Mouse (Mus musculus) embryonic facial prominence, embryonic 12.5 days (tissue): Measurements from ENCODE around the gene Foxo1. TPM values are rescaled to one million over a fixed set of nuclear protein-coding genes. Genes with fewer than 3 reads are reported as not detected.

ENCODE experiments used
- ATAC-seq: fragments of 200-750 bp; cut with Nextera tagmentation; 2 replicates; pipeline ENCODE4 v1.8.0; 2017; ENCODE audit not compliant: insufficient number of reproducible peaks, insufficient read depth, low FRiP score, low TSS enrichment
- H3K27ac ChIP-seq: fragments of 300-500 bp; sonication (generic); 2 replicates; pipeline ENCODE4 v1.5.1; 2016; ENCODE audit warnings: mild to moderate bottlenecking
- H3K27me3 ChIP-seq: fragments of 300-500 bp; sonication (generic); 2 replicates; pipeline ENCODE4 v1.6.1; 2016; ENCODE audit warnings: mild to moderate bottlenecking, moderate library complexity
- H3K36me3 ChIP-seq: fragments of 300-500 bp; sonication (generic); 2 replicates; pipeline ENCODE4 v1.6.1; 2016; ENCODE audit warnings: mild to moderate bottlenecking
- H3K4me1 ChIP-seq: fragments of 300-500 bp; sonication (generic); 2 replicates; pipeline ENCODE4 v1.6.1; 2016
- H3K4me2 ChIP-seq: fragments of 300-500 bp; sonication (generic); replicated peaks from 2 replicates; pipeline ENCODE4 v1.6.1; 2016; ENCODE audit warnings: mild to moderate bottlenecking, moderate library complexity
- H3K4me3 ChIP-seq: fragments of 300-500 bp; sonication (generic); 2 replicates; pipeline ENCODE4 v1.5.1; 2016; ENCODE audit warnings: mild to moderate bottlenecking
- H3K9ac ChIP-seq: fragments of 300-500 bp; sonication (generic); 2 replicates; pipeline ENCODE4 v1.6.1; 2016; ENCODE audit warnings: mild to moderate bottlenecking, moderate library complexity
- H3K9me3 ChIP-seq: fragments of 300-500 bp; sonication (generic); 2 replicates; pipeline ENCODE4 v1.6.1; 2016; ENCODE audit warnings: mild to moderate bottlenecking, moderate library complexity
- WGBS: fragments of 180-500 bp; shearing (Covaris S2); methylation state at CpG from one replicate; pipeline ENCODE4 v1.1.7; 2016; 5-methylcytosine and 5-hydroxymethylcytosine counted together
- polyA plus RNA-seq: library from polyadenylated mRNA; unstranded; fragments of >200 nt; fragmentation: Nextera tagmentation; extraction: Ambion mirVana; gene quantifications from 2 replicates; pipeline ENCODE4 v1.2.1, GENCODE M21; 2016

Gene Foxo1
- polyA plus RNA-seq, 1 experiment from 2014 or later, result 7.7 TPM

DNA sequence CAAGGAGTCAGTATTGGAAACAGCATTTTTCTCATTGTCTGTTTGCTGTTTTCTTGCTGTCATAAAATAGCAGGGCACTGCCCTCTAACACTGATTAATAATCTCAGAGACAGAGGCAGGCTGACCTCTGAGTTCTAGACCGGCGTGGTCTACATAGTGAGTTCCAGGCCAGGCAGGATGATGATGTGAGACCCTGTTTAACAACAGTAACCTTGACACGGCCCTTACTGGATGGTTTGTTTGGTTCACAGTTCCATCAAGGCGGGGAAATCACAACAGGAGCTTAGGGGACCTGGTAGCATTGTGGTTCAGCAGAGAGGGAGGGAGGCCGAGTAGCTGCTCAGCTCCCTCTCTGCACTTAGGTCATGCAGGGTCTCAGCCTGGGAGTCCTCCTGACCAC lies 25.8 kb downstream of the Foxo1 start:
- Histone ChIP-seq H3K4me2 (no peak overlapping the region), H3K4me3 (no peak overlapping the region), H3K9ac (no peak overlapping the region), H3K27ac (no peak overlapping the region), H3K36me3 (no peaks in the 10 kb centered on the region), H3K9me3 (no peaks in the 10 kb centered on the region), H3K4me1 (peaks cover 32% of the 10 kb centered on the region), H3K27me3 (no peaks in the 10 kb centered on the region)
- ATAC-seq, result no peak
- 59% methylated on average over 5 of the region's 5 CpGs for WGBS

DNA sequence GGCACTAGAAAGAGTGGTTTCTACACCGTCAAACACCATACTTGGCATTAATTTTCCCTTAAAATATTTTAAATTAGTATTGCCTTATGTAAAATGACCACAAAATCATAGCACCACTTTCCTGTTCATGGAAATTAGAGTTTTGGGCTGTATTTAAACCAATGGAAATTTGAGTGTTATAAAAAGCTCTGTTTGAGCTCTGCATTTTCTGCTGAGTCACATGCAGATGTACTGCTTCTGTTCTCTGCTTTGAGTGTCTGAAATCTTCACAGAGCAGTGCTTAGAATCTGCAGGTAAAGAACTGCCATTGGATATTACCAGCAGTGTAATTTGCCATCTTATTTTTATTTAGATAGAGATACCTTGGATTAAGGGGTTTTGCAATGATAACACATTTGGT lies 27.6 kb downstream of the Foxo1 start:
- peaks cover 46% of the 10 kb centered on the region for H3K4me1 ChIP-seq
- no peaks in the 10 kb centered on the region for H3K27me3 ChIP-seq
- H3K9ac ChIP-seq, result no peak overlapping the region
- H3K27ac ChIP-seq, result no peak overlapping the region
- no peaks in the 10 kb centered on the region for H3K9me3 ChIP-seq
- no peak for ATAC-seq
- no peaks in the 10 kb centered on the region for H3K36me3 ChIP-seq
- no peak overlapping the region for H3K4me2 ChIP-seq
- 89% methylated on average over 1 of the region's 1 CpGs for WGBS
- no peak overlapping the region for H3K4me3 ChIP-seq

- Histone ChIP-seq H3K9ac (no peak overlapping the region), H3K27ac (no peak overlapping the region)
- ATAC-seq, result no peak
These were observed 28.2 kb downstream of the Foxo1 start for GRCm38 (mm10) chr3:52296224-52296760.

GRCm38 (mm10) chr3:52297291-52298018 lies 29.3 kb downstream of the Foxo1 start:
- no peak overlapping the region for H3K4me2 ChIP-seq
- H3K36me3 ChIP-seq, result no peaks in the 10 kb centered on the region
- no peak overlapping the region for H3K9ac ChIP-seq
- peaks cover 46% of the 10 kb centered on the region for H3K4me1 ChIP-seq
- no peaks in the 10 kb centered on the region for H3K9me3 ChIP-seq
- H3K27me3 ChIP-seq, result no peaks in the 10 kb centered on the region
- 63% methylated on average over 15 of the region's 15 CpGs for WGBS
- ATAC-seq, result no peak
- H3K27ac ChIP-seq, result no peak overlapping the region
- no peak overlapping the region for H3K4me3 ChIP-seq

More at GRCm38 (mm10) chr3:52296224-52296760, 28.2 kb downstream of the Foxo1 start:
- 50% methylated on average over 7 of the region's 7 CpGs for WGBS
- no peaks in the 10 kb centered on the region for H3K27me3 ChIP-seq
- H3K4me1 ChIP-seq, result peaks cover 46% of the 10 kb centered on the region
- no peaks in the 10 kb centered on the region for H3K36me3 ChIP-seq
- no peak overlapping the region for H3K4me3 ChIP-seq
- H3K4me2 ChIP-seq, result no peak overlapping the region
- no peaks in the 10 kb centered on the region for H3K9me3 ChIP-seq

DNA sequence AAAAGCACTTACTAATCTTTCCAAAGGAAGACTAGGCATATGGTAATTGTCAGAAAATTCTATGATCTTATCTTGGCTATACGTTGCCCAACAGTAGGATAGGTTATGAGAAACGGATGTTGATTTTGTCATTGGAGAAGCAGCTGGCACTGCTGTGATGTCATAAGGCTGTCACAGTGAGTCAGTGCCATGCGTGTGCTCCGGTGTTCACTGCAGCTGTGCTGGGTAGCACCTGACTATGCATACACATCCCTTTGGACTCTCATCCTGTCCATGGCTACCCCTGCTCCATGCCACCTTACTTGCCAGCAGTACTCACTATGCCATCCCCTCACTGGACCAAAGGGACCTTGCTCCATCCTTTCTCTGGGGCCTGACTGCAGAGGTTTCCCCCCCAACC lies 30.5 kb downstream of the Foxo1 start:
- no peak for ATAC-seq
- 58% methylated on average over 4 of the region's 4 CpGs for whole genome bisulfite sequencing
- peaks cover 38% of the 10 kb centered on the region for H3K4me1 ChIP-seq
- no peak overlapping the region for H3K27ac ChIP-seq
- H3K36me3 ChIP-seq, result no peaks in the 10 kb centered on the region
- H3K9me3 ChIP-seq, result no peaks in the 10 kb centered on the region
- no peak overlapping the region for H3K4me2 ChIP-seq
- no peak overlapping the region for H3K9ac ChIP-seq
- H3K4me3 ChIP-seq, result no peak overlapping the region
- no peaks in the 10 kb centered on the region for H3K27me3 ChIP-seq

DNA sequence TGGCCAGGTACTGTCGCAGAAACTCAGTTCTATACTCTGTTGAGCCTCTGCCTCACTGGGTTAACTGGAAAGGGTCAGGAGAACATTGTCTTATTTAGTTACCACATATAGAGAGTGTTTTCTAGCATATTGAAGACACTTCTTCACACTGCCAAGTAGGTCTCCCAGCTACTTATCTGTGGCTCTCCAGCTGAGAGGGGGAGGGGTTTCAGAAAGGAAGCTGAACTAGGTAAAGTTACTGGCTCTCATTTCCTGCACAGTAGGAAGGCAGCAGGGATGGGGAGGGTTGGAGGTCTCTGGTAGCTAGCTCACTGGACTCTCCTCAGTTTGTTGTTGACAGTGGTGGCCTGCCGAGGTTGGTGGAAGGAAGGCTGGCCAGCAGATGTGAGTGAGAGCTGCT lies 31.2 kb downstream of the Foxo1 start:
- Histone ChIP-seq H3K27me3 (no peaks in the 10 kb centered on the region), H3K9me3 (no peaks in the 10 kb centered on the region), H3K4me1 (peaks cover 38% of the 10 kb centered on the region), H3K4me2 (no peak overlapping the region), H3K9ac (no peak overlapping the region), H3K4me3 (no peak overlapping the region), H3K27ac (no peak overlapping the region), H3K36me3 (no peaks in the 10 kb centered on the region)
- ATAC-seq, result no peak
- 46% methylated on average over 2 of the region's 2 CpGs for WGBS

DNA sequence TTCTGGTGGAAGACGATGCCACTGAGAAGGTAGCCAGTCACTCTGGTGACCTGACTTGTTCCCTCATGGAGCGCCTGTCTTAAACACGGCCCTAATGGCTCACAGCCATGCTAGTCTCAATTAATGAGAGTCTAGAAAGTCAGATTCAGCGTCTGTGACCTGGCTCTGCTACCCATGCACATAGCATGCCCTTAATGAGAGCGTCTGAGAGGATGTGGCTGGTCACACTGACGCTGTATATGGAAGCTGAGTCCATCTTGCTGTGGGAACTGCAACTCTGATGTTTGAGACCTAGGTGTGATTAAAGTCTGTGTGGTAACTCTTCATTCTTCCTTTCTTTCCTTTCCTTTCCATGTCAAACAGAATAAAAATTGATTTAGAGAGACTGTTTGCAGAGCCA lies 32.4 kb downstream of the Foxo1 start:
- Histone ChIP-seq H3K27ac (no peak overlapping the region), H3K9me3 (no peaks in the 10 kb centered on the region), H3K27me3 (no peaks in the 10 kb centered on the region), H3K4me3 (no peak overlapping the region), H3K9ac (no peak overlapping the region), H3K36me3 (no peaks in the 10 kb centered on the region), H3K4me1 (peaks cover 38% of the 10 kb centered on the region), H3K4me2 (no peak overlapping the region)
- WGBS, result 67% methylated on average over 6 of the region's 6 CpGs
- ATAC-seq, result no peak

DNA sequence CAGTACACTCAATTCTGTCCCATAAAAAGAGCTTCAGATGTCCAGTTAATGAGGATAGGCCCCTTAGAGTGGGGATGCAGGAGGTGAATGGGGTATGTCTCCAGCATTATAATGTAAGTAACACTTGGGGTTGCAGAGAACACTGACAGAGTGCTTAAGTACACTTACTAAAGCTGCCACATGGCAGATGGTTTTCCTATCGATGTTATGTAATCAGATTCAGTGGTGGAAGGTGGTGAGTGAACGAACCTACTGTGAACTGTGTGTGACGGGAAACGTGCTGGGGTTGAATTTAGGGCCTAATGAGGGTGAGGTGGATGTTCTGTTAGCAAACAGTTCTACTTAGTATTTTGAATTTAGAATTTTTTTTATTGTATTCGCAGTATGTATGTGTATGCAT lies 35.2 kb downstream of the Foxo1 start:
- H3K4me1 ChIP-seq, result peaks cover 18% of the 10 kb centered on the region
- H3K27me3 ChIP-seq, result no peaks in the 10 kb centered on the region
- no peak overlapping the region for H3K27ac ChIP-seq
- H3K4me3 ChIP-seq, result no peak overlapping the region
- H3K9me3 ChIP-seq, result no peaks in the 10 kb centered on the region
- ATAC-seq, result no peak
- H3K9ac ChIP-seq, result no peak overlapping the region
- WGBS, result 83% methylated on average over 5 of the region's 5 CpGs
- no peaks in the 10 kb centered on the region for H3K36me3 ChIP-seq
- no peak overlapping the region for H3K4me2 ChIP-seq

DNA sequence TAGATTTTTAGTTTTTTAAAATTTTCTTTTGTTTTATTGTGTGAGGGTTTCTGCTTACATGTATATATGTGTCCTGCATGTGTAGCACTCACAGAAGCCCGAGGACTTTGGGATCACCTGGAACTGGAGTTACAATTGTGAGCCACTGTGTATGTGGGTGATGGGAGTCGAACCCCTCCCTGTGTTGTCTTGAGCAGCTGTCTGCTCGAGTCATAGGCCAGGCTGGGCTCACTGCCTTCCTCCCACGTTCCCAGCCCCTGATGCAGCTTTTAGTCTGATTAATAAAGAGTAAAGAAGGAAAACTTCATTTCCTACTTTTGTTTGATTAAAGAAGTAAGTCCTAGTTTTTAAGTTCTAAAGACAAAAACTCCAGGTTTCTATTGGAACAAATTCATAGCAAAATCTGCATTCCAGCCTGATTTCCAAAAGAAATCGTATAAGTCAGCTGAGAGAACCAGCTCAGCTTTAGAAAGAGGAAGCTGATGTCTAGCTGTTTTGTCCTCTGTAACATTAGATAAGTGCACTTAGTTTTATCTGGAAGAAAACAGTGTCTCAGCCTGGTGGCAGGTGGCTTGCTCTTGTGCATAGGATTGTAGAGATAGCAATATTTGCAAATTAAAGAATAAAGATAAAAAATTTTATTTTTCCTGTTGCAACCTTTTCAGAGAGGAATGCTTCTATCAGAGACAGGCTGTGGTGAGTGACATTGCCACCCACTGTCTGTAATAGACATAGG lies 40.6 kb downstream of the Foxo1 start:
- Histone ChIP-seq H3K4me3 (no peak overlapping the region), H3K9me3 (no peaks in the 10 kb centered on the region), H3K27ac (no peak overlapping the region), H3K36me3 (no peaks in the 10 kb centered on the region), H3K4me1 (no peaks in the 10 kb centered on the region), H3K9ac (no peak overlapping the region), H3K27me3 (no peaks in the 10 kb centered on the region), H3K4me2 (no peak overlapping the region)
- ATAC-seq, result no peak
- WGBS, result 56% methylated on average over 5 of the region's 5 CpGs

DNA sequence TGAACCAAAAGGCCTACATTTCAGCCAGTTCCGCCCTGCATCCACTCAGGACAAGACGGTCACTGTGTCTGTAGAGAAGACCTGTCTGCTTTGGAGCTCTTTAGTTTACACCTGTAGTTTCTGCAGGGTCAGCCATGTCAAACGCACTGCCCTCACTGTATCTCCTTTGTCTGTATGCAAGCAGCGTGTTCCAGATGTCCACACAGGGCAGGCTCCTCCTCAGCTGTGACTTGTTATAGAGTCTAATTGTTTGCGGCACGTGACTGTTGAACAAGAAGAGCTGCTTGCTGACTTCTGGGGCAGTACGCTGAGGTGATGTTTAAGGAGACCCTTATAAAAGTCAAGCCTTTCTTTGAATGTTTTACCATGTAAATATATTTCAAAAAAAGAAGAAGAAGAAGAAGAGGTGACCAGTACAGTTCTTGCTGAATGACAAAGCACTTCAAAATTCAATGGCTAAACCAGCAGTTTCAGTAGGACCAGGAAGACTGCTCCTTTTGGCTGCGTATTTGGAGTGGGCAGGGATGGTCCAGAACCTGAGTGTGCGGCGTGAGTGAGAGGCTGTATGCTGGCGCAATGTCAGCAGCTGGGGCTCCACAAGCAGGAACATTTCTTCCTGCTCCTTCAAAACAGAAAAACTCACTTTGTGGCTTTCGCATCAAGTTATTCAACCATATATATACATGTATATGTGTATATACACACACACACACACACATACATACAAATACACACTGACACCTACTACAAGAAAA lies 52.6 kb downstream of the Foxo1 start:
- Histone ChIP-seq H3K9me3 (no peaks in the 10 kb centered on the region), H3K36me3 (no peaks in the 10 kb centered on the region), H3K27me3 (no peaks in the 10 kb centered on the region), H3K4me3 (no peak overlapping the region), H3K9ac (no peak overlapping the region), H3K4me2 (no peak overlapping the region), H3K27ac (no peak overlapping the region), H3K4me1 (peaks cover 14% of the 10 kb centered on the region)
- WGBS, result 66% methylated on average over 12 of the region's 12 CpGs
- no peak for ATAC-seq

DNA sequence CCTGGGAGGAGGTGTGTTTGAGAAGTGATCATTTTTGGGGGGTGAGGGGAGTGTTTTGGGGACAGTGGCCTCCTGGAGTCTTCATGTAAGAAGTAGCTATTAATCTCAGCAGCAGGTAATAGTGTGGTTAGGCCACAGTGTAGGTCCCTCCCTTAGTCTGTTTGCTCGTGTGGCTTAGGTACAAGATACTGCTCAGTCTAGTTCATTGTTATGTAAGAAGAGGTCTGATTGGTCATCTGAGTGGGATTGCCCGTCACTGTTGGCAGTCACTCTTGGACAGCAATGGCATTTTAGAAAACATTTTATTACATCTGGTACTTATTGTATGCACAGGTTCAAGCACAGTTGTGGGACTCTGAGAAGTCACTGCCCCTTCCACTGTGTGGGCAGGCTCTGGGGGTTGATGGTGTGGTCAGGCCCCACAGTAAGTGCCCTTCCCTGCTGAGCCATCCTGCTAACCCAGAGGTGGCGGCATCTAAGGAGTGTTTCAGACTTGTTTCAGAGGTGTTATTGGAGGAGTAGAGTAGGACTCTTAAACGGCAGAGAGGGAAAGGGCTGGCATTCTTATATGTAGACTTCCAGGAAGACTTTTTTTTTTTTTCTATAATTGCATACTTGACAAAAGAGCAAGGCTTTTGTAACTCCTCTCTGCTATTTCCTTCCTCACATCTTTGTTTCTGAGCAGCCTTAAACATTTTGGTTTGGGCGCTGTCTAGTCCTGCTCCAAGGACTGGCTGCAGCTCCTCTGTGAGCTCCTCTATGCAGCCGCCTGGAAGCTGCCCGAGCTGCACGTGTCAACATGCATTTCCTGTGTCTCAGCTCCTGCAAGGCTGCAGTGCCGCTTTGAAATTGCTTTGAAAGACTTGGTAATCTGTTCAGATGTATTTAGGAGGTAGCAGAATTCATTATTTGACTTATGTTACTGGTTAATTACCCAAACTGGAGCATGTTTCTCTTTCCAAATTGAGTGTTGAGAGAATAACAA lies 54.6 kb downstream of the Foxo1 start:
- no peak overlapping the region for H3K27ac ChIP-seq

More for the DNA sequence above, 54.6 kb downstream of the Foxo1 start:
- H3K27me3 ChIP-seq, result no peaks in the 10 kb centered on the region
- peaks cover 14% of the 10 kb centered on the region for H3K4me1 ChIP-seq
- H3K4me3 ChIP-seq, result no peak overlapping the region
- H3K9me3 ChIP-seq, result no peaks in the 10 kb centered on the region
- WGBS, result 19% methylated on average over 9 of the region's 9 CpGs
- no peak overlapping the region for H3K4me2 ChIP-seq
- H3K36me3 ChIP-seq, result no peaks in the 10 kb centered on the region
- no peak overlapping the region for H3K9ac ChIP-seq
- ATAC-seq, result no peak
